29 mouse cellular contexts compared by ENCODE assay signal in the genomic region with DNA sequence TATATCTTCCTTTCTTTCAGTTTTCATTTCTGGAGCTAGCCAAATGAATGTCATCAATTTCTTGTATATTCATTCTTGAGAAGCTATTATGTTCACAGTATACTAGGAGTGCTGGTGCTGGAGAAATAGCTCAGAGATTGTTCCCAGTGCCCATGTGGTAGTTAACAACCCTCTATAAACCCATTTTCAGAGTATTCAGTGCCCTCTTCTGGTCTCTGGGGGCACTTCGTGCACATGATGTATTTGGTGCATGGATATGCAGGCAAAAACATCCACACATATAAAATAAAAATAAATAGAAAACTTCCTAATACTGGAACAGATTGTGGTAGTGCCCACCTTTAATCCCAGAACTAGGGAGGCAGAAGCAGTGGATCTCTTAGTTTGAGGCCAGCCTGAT. TPM values are rescaled to one million over a fixed set of nuclear protein-coding genes. Genes with fewer than 3 reads are reported as not detected.
DNase-seq lines count a peak whose midpoint lies in the region; ATAC-seq and TF ChIP-seq lines count a peak whose summit lies in the region.
"Had no signal": no experiment of that assay in that cellular context is flagged by ENCODE, and none has a peak within 500 bp of the region (broad histone marks: within the 10 kb centered on the region; RNA-seq: fewer than 3 reads in every experiment).

No protein-coding gene starts in this region.

- TF ChIP-seq CTCF in intestine, postnatal 0 days (IDR thresholded peaks at IDR 0.05; ENCODE audit: low read depth) = peak; percentile 23; the same call in 1 of the 2 replicates
- no peak for TF ChIP-seq CTCF in thymus, adult 2 months (IDR thresholded peaks at IDR 0.05; ENCODE audit: borderline replicate concordance, control insufficient read depth, extremely low read depth, insufficient read depth, low read length, poor library complexity)

- no peak overlapping the region for H3K4me2 ChIP-seq in intestine, postnatal 0 days (replicated peaks; ENCODE audit: low read depth)
- no peak overlapping the region for H3K4me2 ChIP-seq in intestine, embryonic 16.5 days (ENCODE audit: low read depth, low read length)
- no peak overlapping the region for H3K4me2 ChIP-seq in midbrain, embryonic 15.5 days
- H3K4me2 ChIP-seq: embryonic facial prominence, embryonic 13.5 days; forebrain, embryonic 12.5 days; heart, embryonic 12.5 days; limb, embryonic 12.5 days; liver, embryonic 12.5 days; lung, embryonic 14.5 days; neural tube, embryonic 13.5 days; stomach, embryonic 15.5 days had no signal

- peaks cover 47% of the 10 kb centered on the region for H3K36me3 ChIP-seq in intestine, postnatal 0 days (ENCODE audit: control insufficient read depth, insufficient read depth)
- H3K36me3 ChIP-seq in intestine, embryonic 16.5 days (ENCODE audit: control insufficient read depth, insufficient read depth, low read length) = no peaks in the 10 kb centered on the region
- H3K36me3 ChIP-seq in thymus, adult 2 months (ENCODE audit: control insufficient read depth, insufficient read depth, low read length) = peaks cover 16% of the 10 kb centered on the region
- H3K36me3 ChIP-seq in midbrain, embryonic 15.5 days (replicated peaks) = peaks cover 43% of the 10 kb centered on the region

- TF ChIP-seq POLR2A in thymus, adult 2 months (IDR thresholded peaks at IDR 0.05; ENCODE audit: control insufficient read depth, extremely low read depth, insufficient read depth, low read length, poor library complexity) = no peak

- H3K27ac ChIP-seq in intestine, postnatal 0 days (ENCODE audit: low read depth, low read length) = no peak overlapping the region
- no peak overlapping the region for H3K27ac ChIP-seq in intestine, embryonic 16.5 days (ENCODE audit: low read length)
- no peak overlapping the region for H3K27ac ChIP-seq in thymus, adult 2 months (ENCODE audit: control insufficient read depth, insufficient read depth, low read length)
- no peak overlapping the region for H3K27ac ChIP-seq in midbrain, embryonic 15.5 days
- H3K27ac ChIP-seq: embryonic facial prominence, embryonic 13.5 days; forebrain, embryonic 12.5 days; hindbrain, embryonic 10.5 days; limb, embryonic 12.5 days; liver, embryonic 12.5 days; neural tube, embryonic 13.5 days; stomach, embryonic 15.5 days had no signal

- no peak for ATAC-seq in intestine, postnatal 0 days
- ATAC-seq in intestine, embryonic 16.5 days = no peak
- ATAC-seq in midbrain, embryonic 15.5 days (replicated peaks) = no peak
- ATAC-seq: liver, embryonic 12.5 days had no signal

- H3K4me1 ChIP-seq in intestine, postnatal 0 days (replicated peaks; ENCODE audit: control insufficient read depth, insufficient read depth, low read length) = no peaks in the 10 kb centered on the region
- H3K4me1 ChIP-seq in intestine, embryonic 16.5 days (ENCODE audit: control insufficient read depth, insufficient read depth, low read length) = no peaks in the 10 kb centered on the region
- no peaks in the 10 kb centered on the region for H3K4me1 ChIP-seq in thymus, adult 2 months (replicated peaks; ENCODE audit: control insufficient read depth, insufficient read depth, low read length)
- no peaks in the 10 kb centered on the region for H3K4me1 ChIP-seq in midbrain, embryonic 15.5 days
- H3K4me1 ChIP-seq: embryonic facial prominence, embryonic 13.5 days; forebrain, embryonic 12.5 days; heart, embryonic 12.5 days; hindbrain, embryonic 10.5 days; limb, embryonic 12.5 days; liver, embryonic 12.5 days; megakaryocyte, embryonic 14.5 days; neural tube, embryonic 13.5 days; stomach, embryonic 15.5 days had no signal

- H3K27me3 ChIP-seq in intestine, postnatal 0 days (replicated peaks; ENCODE audit: control insufficient read depth, insufficient read depth, low read length) = no peaks in the 10 kb centered on the region
- H3K27me3 ChIP-seq in intestine, embryonic 16.5 days (replicated peaks; ENCODE audit: control insufficient read depth, insufficient read depth, low read length) = no peaks in the 10 kb centered on the region
- H3K27me3 ChIP-seq in thymus, adult 2 months (ENCODE audit: control insufficient read depth, insufficient read depth, low read length) = no peaks in the 10 kb centered on the region
- H3K27me3 ChIP-seq in midbrain, embryonic 15.5 days (replicated peaks) = no peaks in the 10 kb centered on the region
- H3K27me3 ChIP-seq: embryonic facial prominence, embryonic 13.5 days; forebrain, embryonic 12.5 days; heart, embryonic 12.5 days; limb, embryonic 12.5 days; liver, embryonic 12.5 days; megakaryocyte, embryonic 14.5 days; neural tube, embryonic 13.5 days; stomach, embryonic 15.5 days had no signal

- peak; percentile 28 for DNase-seq in thymus, adult 2 months
- no peak for DNase-seq in thymus, postnatal 36 days
- peak; percentile 10 to 28 for DNase-seq in B cell, adult 2 months
- DNase-seq in NIH3T3 (ENCODE audit: low read depth) = peak; percentile 11
- DNase-seq: adrenal gland, postnatal 14 days; cerebellum, adult 8-10 months; cerebellum, postnatal 36 days; embryo, embryonic 11 days; gastrocnemius, postnatal 10 days; heart, postnatal 10 days; kidney, adult 18-20 months; kidney, postnatal 10 days; lung, embryonic 14.5 days; midbrain, embryonic 14.5 days; right cerebral cortex, adult 18-20 months; right cerebral cortex, postnatal 4 days had no signal

- WGBS in intestine, postnatal 0 days = 90% methylated on average over 1 of the region's 1 CpGs
- WGBS in intestine, embryonic 16.5 days = 93% methylated on average over 1 of the region's 1 CpGs
- 93% methylated on average over 1 of the region's 1 CpGs for WGBS in thymus, adult 2 months
- WGBS in midbrain, embryonic 15.5 days = 100% methylated on average over 1 of the region's 1 CpGs

- H3K4me3 ChIP-seq in intestine, postnatal 0 days (ENCODE audit: low read depth, low read length) = no peak overlapping the region
- no peak overlapping the region for H3K4me3 ChIP-seq in intestine, embryonic 16.5 days (ENCODE audit: low read length)
- no peak overlapping the region for H3K4me3 ChIP-seq in thymus, adult 2 months (ENCODE audit: control insufficient read depth, insufficient read depth, low read length)
- H3K4me3 ChIP-seq in midbrain, embryonic 15.5 days = no peak overlapping the region
- H3K4me3 ChIP-seq: embryonic facial prominence, embryonic 13.5 days; erythroblast, embryonic 14.5 days; forebrain, embryonic 12.5 days; heart, embryonic 12.5 days; hindbrain, embryonic 10.5 days; limb, embryonic 12.5 days; liver, embryonic 12.5 days; megakaryocyte, embryonic 14.5 days; neural tube, embryonic 13.5 days; stomach, embryonic 15.5 days had no signal

- no peaks in the 10 kb centered on the region for H3K9me3 ChIP-seq in intestine, postnatal 0 days (ENCODE audit: control insufficient read depth)
- no peaks in the 10 kb centered on the region for H3K9me3 ChIP-seq in intestine, embryonic 16.5 days (ENCODE audit: control insufficient read depth, low read length)
- H3K9me3 ChIP-seq in midbrain, embryonic 15.5 days = no peaks in the 10 kb centered on the region
- H3K9me3 ChIP-seq: embryonic facial prominence, embryonic 13.5 days; forebrain, embryonic 12.5 days; heart, embryonic 12.5 days; hindbrain, embryonic 10.5 days; limb, embryonic 12.5 days; liver, embryonic 12.5 days; megakaryocyte, embryonic 14.5 days; neural tube, embryonic 13.5 days; stomach, embryonic 15.5 days had no signal

- H3K9ac ChIP-seq in intestine, postnatal 0 days (ENCODE audit: low read depth, low read length) = no peak overlapping the region
- H3K9ac ChIP-seq in intestine, embryonic 16.5 days (ENCODE audit: low read depth, low read length) = no peak overlapping the region
- no peak overlapping the region for H3K9ac ChIP-seq in midbrain, embryonic 15.5 days
- H3K9ac ChIP-seq: embryonic facial prominence, embryonic 13.5 days; forebrain, embryonic 12.5 days; heart, embryonic 12.5 days; limb, embryonic 12.5 days; liver, embryonic 12.5 days; lung, embryonic 14.5 days; neural tube, embryonic 13.5 days; stomach, embryonic 15.5 days had no signal

RNA-seq across cellular contexts. Expression of a gene that starts 35.4 kb away (rescaled TPM):
- polyA plus RNA-seq in intestine, postnatal 0 days (2015; fragmentation: Nextera tagmentation; extraction: Ambion mirVana) = 0.33 and 0.64 TPM in 2 replicates
- polyA plus RNA-seq in intestine, embryonic 16.5 days (2015; fragmentation: Nextera tagmentation; extraction: Ambion mirVana) = 0.15 and 0.32 TPM in 2 replicates
- polyA plus RNA-seq in thymus, adult 2 months (2012; rRNA removed) = 3.3 and 3.7 TPM in 2 replicates
- 5.3 and 6.0 TPM in 2 replicates for polyA plus RNA-seq in midbrain, embryonic 15.5 days (2015; fragmentation: Nextera tagmentation; extraction: Ambion mirVana)
- polyA plus RNA-seq: embryonic facial prominence, embryonic 13.5 days; erythroblast, embryonic 14.5 days; limb, embryonic 12.5 days had no signal

Comparison
In these comparisons a context has a peak if more than half of its experiments do, and no peak if none do; other contexts are left out.
1. DNase-seq: peak in thymus, adult 2 months (single experiment), B cell, adult 2 months (2 of 2) and NIH3T3 (single experiment); none in thymus, postnatal 36 days (0 of 2).